Mouse (Mus musculus): Measurements from ENCODE around the gene Erg28. TPM values are rescaled to one million over a fixed set of nuclear protein-coding genes. Genes with fewer than 3 reads are reported as not detected.

Gene Erg28
- polyA plus RNA-seq, 1 experiment from 2014 or later, result 110 TPM

GRCm38 (mm10) chr12:85811676-85812075 lies 12.7 kb downstream of the Erg28 start:
- Histone ChIP-seq H3K4me3 (replicated peaks) (no peak overlapping the region), H3K4me2 (no peak overlapping the region), H3K36me3 (peaks cover 32% of the 10 kb centered on the region), H3K9me3 (replicated peaks) (no peaks in the 10 kb centered on the region), H3K4me1 (no peaks in the 10 kb centered on the region), H3K27me3 (replicated peaks) (no peaks in the 10 kb centered on the region), H3K9ac (replicated peaks) (no peak overlapping the region), H3K27ac (replicated peaks) (no peak overlapping the region)
- ATAC-seq (ENCODE audit: low FRiP score), result no peak
- 98% methylated on average over 4 of the region's 4 CpGs for WGBS

- H3K9ac ChIP-seq (replicated peaks), result no peak overlapping the region
- ATAC-seq (ENCODE audit: low FRiP score), result no peak
Measured at GRCm38 (mm10) chr12:85810959-85811358, 13.4 kb downstream of the Erg28 start.

GRCm38 (mm10) chr12:85809726-85810125 lies 14.6 kb downstream of the Erg28 start:
- H3K4me1 ChIP-seq, result no peaks in the 10 kb centered on the region
- no peak overlapping the region for H3K27ac ChIP-seq (replicated peaks)
- H3K9ac ChIP-seq (replicated peaks), result no peak overlapping the region
- no peak for ATAC-seq (ENCODE audit: low FRiP score)
- no peak overlapping the region for H3K4me2 ChIP-seq
- 66% methylated on average over 6 of the region's 6 CpGs for WGBS
- peaks cover 14% of the 10 kb centered on the region for H3K36me3 ChIP-seq
- no peaks in the 10 kb centered on the region for H3K9me3 ChIP-seq (replicated peaks)
- H3K27me3 ChIP-seq (replicated peaks), result no peaks in the 10 kb centered on the region
- H3K4me3 ChIP-seq (replicated peaks), result no peak overlapping the region

More at GRCm38 (mm10) chr12:85810959-85811358, 13.4 kb downstream of the Erg28 start:
- no peak overlapping the region for H3K4me3 ChIP-seq (replicated peaks)
- H3K27me3 ChIP-seq (replicated peaks), result no peaks in the 10 kb centered on the region
- no peaks in the 10 kb centered on the region for H3K9me3 ChIP-seq (replicated peaks)
- H3K4me2 ChIP-seq, result no peak overlapping the region
- peaks cover 26% of the 10 kb centered on the region for H3K36me3 ChIP-seq
- no peaks in the 10 kb centered on the region for H3K4me1 ChIP-seq
- no peak overlapping the region for H3K27ac ChIP-seq (replicated peaks)

- Histone ChIP-seq H3K9me3 (replicated peaks) (no peaks in the 10 kb centered on the region), H3K36me3 (no peaks in the 10 kb centered on the region), H3K9ac (replicated peaks) (no peak overlapping the region), H3K27me3 (replicated peaks) (no peaks in the 10 kb centered on the region), H3K27ac (replicated peaks) (no peak overlapping the region), H3K4me1 (no peaks in the 10 kb centered on the region), H3K4me3 (replicated peaks) (no peak overlapping the region), H3K4me2 (no peak overlapping the region)
- 50% methylated on average over 9 of the region's 9 CpGs for WGBS
- ATAC-seq (ENCODE audit: low FRiP score), result no peak
Measured at GRCm38 (mm10) chr12:85800031-85800430, 24.3 kb downstream of the Erg28 start.

GRCm38 (mm10) chr12:85795551-85795950 lies 28.8 kb downstream of the Erg28 start:
- Histone ChIP-seq H3K27me3 (replicated peaks) (no peaks in the 10 kb centered on the region), H3K27ac (replicated peaks) (no peak overlapping the region), H3K36me3 (no peaks in the 10 kb centered on the region), H3K4me3 (replicated peaks) (no peak overlapping the region), H3K9ac (replicated peaks) (no peak overlapping the region), H3K4me1 (0 out of 2 replicates have a peak, but pooled peaks cover 3% of the 10 kb centered on the region), H3K4me2 (no peak overlapping the region), H3K9me3 (replicated peaks) (no peaks in the 10 kb centered on the region)
- WGBS, result 96% methylated on average over 1 of the region's 1 CpGs
- ATAC-seq (ENCODE audit: low FRiP score), result no peak

GRCm38 (mm10) chr12:85794094-85794493 lies 30.3 kb downstream of the Erg28 start:
- Histone ChIP-seq H3K4me2 (no peak overlapping the region), H3K36me3 (no peaks in the 10 kb centered on the region), H3K27me3 (replicated peaks) (no peaks in the 10 kb centered on the region), H3K4me3 (replicated peaks) (no peak overlapping the region), H3K27ac (replicated peaks) (no peak overlapping the region), H3K9ac (replicated peaks) (no peak overlapping the region), H3K9me3 (replicated peaks) (no peaks in the 10 kb centered on the region), H3K4me1 (0 out of 2 replicates have a peak, but pooled peaks cover 3% of the 10 kb centered on the region)
- WGBS, result 91% methylated on average over 2 of the region's 2 CpGs
- ATAC-seq (ENCODE audit: low FRiP score), result no peak

GRCm38 (mm10) chr12:85792821-85793346 lies 31.5 kb downstream of the Erg28 start:
- H3K4me3 ChIP-seq (replicated peaks), result no peak overlapping the region
- H3K9me3 ChIP-seq (replicated peaks), result no peaks in the 10 kb centered on the region
- no peak overlapping the region for H3K4me2 ChIP-seq
- H3K4me1 ChIP-seq, result 0 out of 2 replicates have a peak, but pooled peaks cover 3% of the 10 kb centered on the region
- WGBS, result 62% methylated on average over 6 of the region's 6 CpGs
- H3K9ac ChIP-seq (replicated peaks), result no peak overlapping the region
- no peak for ATAC-seq (ENCODE audit: low FRiP score)
- no peaks in the 10 kb centered on the region for H3K27me3 ChIP-seq (replicated peaks)
- H3K27ac ChIP-seq (replicated peaks), result no peak overlapping the region
- H3K36me3 ChIP-seq, result no peaks in the 10 kb centered on the region

GRCm38 (mm10) chr12:85792158-85792557 lies 32.2 kb downstream of the Erg28 start:
- no peak overlapping the region for H3K9ac ChIP-seq (replicated peaks)
- no peak for ATAC-seq (ENCODE audit: low FRiP score)
- no peak overlapping the region for H3K4me2 ChIP-seq
- no peaks in the 10 kb centered on the region for H3K9me3 ChIP-seq (replicated peaks)
- no peaks in the 10 kb centered on the region for H3K27me3 ChIP-seq (replicated peaks)
- 90% methylated on average over 4 of the region's 4 CpGs for WGBS
- no peak overlapping the region for H3K4me3 ChIP-seq (replicated peaks)
- 0 out of 2 replicates have a peak, but pooled peaks cover 3% of the 10 kb centered on the region for H3K4me1 ChIP-seq
- no peaks in the 10 kb centered on the region for H3K36me3 ChIP-seq
- no peak overlapping the region for H3K27ac ChIP-seq (replicated peaks)

GRCm38 (mm10) chr12:85784916-85785815 lies 39.2 kb downstream of the Erg28 start:
- Histone ChIP-seq H3K36me3 (no peaks in the 10 kb centered on the region), H3K27ac (replicated peaks) (no peak overlapping the region), H3K4me1 (no peaks in the 10 kb centered on the region), H3K9me3 (replicated peaks) (no peaks in the 10 kb centered on the region), H3K9ac (replicated peaks) (no peak overlapping the region), H3K4me3 (replicated peaks) (no peak overlapping the region), H3K27me3 (replicated peaks) (no peaks in the 10 kb centered on the region), H3K4me2 (no peak overlapping the region)
- WGBS, result 53% methylated on average over 19 of the region's 19 CpGs
- ATAC-seq (ENCODE audit: low FRiP score), result no peak

GRCm38 (mm10) chr12:85781606-85782005 lies 42.7 kb downstream of the Erg28 start:
- no peaks in the 10 kb centered on the region for H3K27me3 ChIP-seq (replicated peaks)
- H3K9me3 ChIP-seq (replicated peaks), result no peaks in the 10 kb centered on the region
- H3K27ac ChIP-seq (replicated peaks), result no peak overlapping the region
- H3K4me2 ChIP-seq, result no peak overlapping the region
- H3K4me1 ChIP-seq, result no peaks in the 10 kb centered on the region
- no peak overlapping the region for H3K9ac ChIP-seq (replicated peaks)
- ATAC-seq (ENCODE audit: low FRiP score), result no peak
- WGBS, result 87% methylated on average over 3 of the region's 3 CpGs
- H3K4me3 ChIP-seq (replicated peaks), result no peak overlapping the region
- H3K36me3 ChIP-seq, result no peaks in the 10 kb centered on the region

GRCm38 (mm10) chr12:85779707-85780106 lies 44.6 kb downstream of the Erg28 start:
- Histone ChIP-seq H3K4me1 (no peaks in the 10 kb centered on the region), H3K4me2 (no peak overlapping the region), H3K9ac (replicated peaks) (no peak overlapping the region), H3K36me3 (no peaks in the 10 kb centered on the region), H3K27me3 (replicated peaks) (no peaks in the 10 kb centered on the region), H3K9me3 (replicated peaks) (no peaks in the 10 kb centered on the region), H3K27ac (replicated peaks) (no peak overlapping the region), H3K4me3 (replicated peaks) (no peak overlapping the region)
- no peak for ATAC-seq (ENCODE audit: low FRiP score)
- WGBS, result 95% methylated on average over 5 of the region's 5 CpGs

GRCm38 (mm10) chr12:85778962-85779361 lies 45.4 kb downstream of the Erg28 start:
- no peak overlapping the region for H3K9ac ChIP-seq (replicated peaks)
- H3K4me1 ChIP-seq, result no peaks in the 10 kb centered on the region
- no peak overlapping the region for H3K4me2 ChIP-seq
- no peaks in the 10 kb centered on the region for H3K36me3 ChIP-seq
- no peak overlapping the region for H3K27ac ChIP-seq (replicated peaks)
- no peaks in the 10 kb centered on the region; the same call in 1 of the 2 replicates for H3K9me3 ChIP-seq (replicated peaks)
- ATAC-seq (ENCODE audit: low FRiP score), result no peak
- no peak overlapping the region for H3K4me3 ChIP-seq (replicated peaks)
- H3K27me3 ChIP-seq (replicated peaks), result no peaks in the 10 kb centered on the region
- WGBS, result 88% methylated on average over 3 of the region's 3 CpGs
